Mouse (Mus musculus) kidney, postnatal 0 days (tissue): ENCODE data around the gene Klhl32. TPM values are rescaled to one million over a fixed set of nuclear protein-coding genes. Genes with fewer than 3 reads are reported as not detected.

Experiments
- ATAC-seq: fragments of 200-750 bp; cut with Nextera tagmentation; replicated peaks from 2 replicates; pipeline ENCODE4 v1.8.0; 2017; ENCODE audit warnings: low read depth, moderate number of reproducible peaks, moderate TSS enrichment, moderate library complexity; ENCODE audit not compliant: low FRiP score
- DNase-seq: peaks from one replicate; pipeline ENCODE4 v3.0.0-alpha.2; 2016; ENCODE audit warnings: low spot score
- H3K27ac ChIP-seq: fragments of 300-500 bp; sonication (generic); 2 replicates; pipeline ENCODE4 v1.5.1; 2014; ENCODE audit warnings: mild to moderate bottlenecking
- H3K27me3 ChIP-seq: fragments of 300-500 bp; sonication (generic); 2 replicates; pipeline ENCODE4 v1.6.1; 2014; ENCODE audit warnings: low read length, mixed read lengths; ENCODE audit not compliant: insufficient read depth
- H3K36me3 ChIP-seq: fragments of 300-500 bp; sonication (generic); 2 replicates; pipeline ENCODE4 v1.6.1; 2014; ENCODE audit warnings: low read length, mixed read lengths; ENCODE audit not compliant: insufficient read depth
- H3K4me1 ChIP-seq: fragments of 300-500 bp; sonication (generic); replicated peaks from 2 replicates; pipeline ENCODE4 v1.6.1; 2014; ENCODE audit warnings: antibody characterized with exemption, low read length, mixed read lengths; ENCODE audit not compliant: insufficient read depth
- H3K4me2 ChIP-seq: fragments of 300-500 bp; sonication (generic); 2 replicates; pipeline ENCODE4 v1.6.1; 2014; ENCODE audit warnings: mild to moderate bottlenecking, low read length, moderate library complexity, mixed read lengths
- H3K4me3 ChIP-seq: fragments of 300-500 bp; sonication (generic); replicated peaks from 2 replicates; pipeline ENCODE4 v1.5.1; 2014; ENCODE audit warnings: low read depth, low read length
- H3K9ac ChIP-seq: fragments of 300-500 bp; sonication (generic); 2 replicates; pipeline ENCODE4 v1.6.1; 2014; ENCODE audit warnings: low read depth, low read length
- H3K9me3 ChIP-seq: fragments of 300-500 bp; sonication (generic); replicated peaks from 2 replicates; pipeline ENCODE4 v1.6.1; 2016; ENCODE audit warnings: low read length, inconsistent platforms, mixed read lengths
- CTCF ChIP-seq: IDR thresholded peaks from 2 replicates; pipeline ENCODE4 v1.5.1; 2016; ENCODE audit warnings: antibody characterized with exemption, low read depth, mild to moderate bottlenecking, moderate library complexity
- WGBS: fragments of 180-500 bp; shearing (Covaris S2); extraction: QIAGEN DNeasy Blood & Tissue Kit; methylation state at CpG from one replicate; pipeline ENCODE4 v1.1.7; 2014; 5-methylcytosine and 5-hydroxymethylcytosine counted together
- polyA plus RNA-seq: library from polyadenylated mRNA; unstranded; fragments of >200 nt; fragmentation: Nextera tagmentation; extraction: Ambion mirVana; gene quantifications from 2 replicates; pipeline ENCODE4 v1.2.1, GENCODE M21; 2015

Klhl32 gene
- polyA plus RNA-seq, 1 experiment from 2014 or later, result 2.4 TPM

GRCm38 (mm10) chr4:24582295-24582694 lies 268.6 kb downstream of the Klhl32 start:
- no peaks in the 10 kb centered on the region for H3K9me3 ChIP-seq
- 25% methylated on average over 1 of the region's 1 CpGs for WGBS
- TF ChIP-seq CTCF, result no peak

GRCm38 (mm10) chr4:24577594-24577993 lies 273.3 kb downstream of the Klhl32 start:
- H3K27ac ChIP-seq, result no peak overlapping the region
- no peak overlapping the region for H3K4me3 ChIP-seq
- H3K9ac ChIP-seq, result no peak overlapping the region
- no peaks in the 10 kb centered on the region for H3K27me3 ChIP-seq
- no peak for ATAC-seq
- no peak for TF ChIP-seq CTCF
- H3K4me2 ChIP-seq, result no peak overlapping the region
- H3K9me3 ChIP-seq, result no peaks in the 10 kb centered on the region
- no peaks in the 10 kb centered on the region for H3K4me1 ChIP-seq
- 93% methylated on average over 5 of the region's 5 CpGs for WGBS
- DNase-seq, result no peak
- no peaks in the 10 kb centered on the region for H3K36me3 ChIP-seq

More at GRCm38 (mm10) chr4:24582295-24582694, 268.6 kb downstream of the Klhl32 start:
- no peaks in the 10 kb centered on the region for H3K27me3 ChIP-seq
- ATAC-seq, result no peak
- no peaks in the 10 kb centered on the region for H3K4me1 ChIP-seq
- no peaks in the 10 kb centered on the region for H3K36me3 ChIP-seq
- H3K4me2 ChIP-seq, result no peak overlapping the region
- no peak overlapping the region for H3K27ac ChIP-seq
- H3K4me3 ChIP-seq, result no peak overlapping the region
- no peak overlapping the region for H3K9ac ChIP-seq
- DNase-seq, result no peak

DNA sequence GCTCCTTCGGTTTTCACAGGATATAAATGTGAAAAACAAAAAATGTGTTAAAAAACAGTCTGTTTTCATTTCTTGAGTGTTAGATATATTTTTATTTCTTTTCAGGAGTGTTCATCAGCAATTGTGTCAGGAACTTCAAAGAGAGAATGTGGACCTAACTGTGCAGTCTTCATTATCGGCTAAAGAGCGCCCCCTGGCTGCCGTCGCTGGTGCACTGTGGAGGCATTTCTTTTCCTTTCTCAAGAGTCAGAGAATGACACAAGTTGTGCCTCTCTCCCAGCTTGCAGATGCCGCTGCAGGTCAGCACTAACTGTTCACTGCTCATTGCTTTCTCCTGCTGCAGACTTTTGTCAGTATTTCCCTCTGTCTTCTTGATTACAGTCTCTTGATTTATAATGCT lies 276.6 kb downstream of the Klhl32 start:
- peak; percentile 79 for DNase-seq
- H3K36me3 ChIP-seq, result no peaks in the 10 kb centered on the region
- TF ChIP-seq CTCF, result peak; percentile 95
- H3K9ac ChIP-seq, result no peak overlapping the region
- no peaks in the 10 kb centered on the region for H3K4me1 ChIP-seq
- no peaks in the 10 kb centered on the region for H3K9me3 ChIP-seq
- H3K27me3 ChIP-seq, result no peaks in the 10 kb centered on the region
- H3K27ac ChIP-seq, result no peak overlapping the region
- peak; percentile 66; the same call in 1 of the 2 replicates for ATAC-seq
- H3K4me3 ChIP-seq, result no peak overlapping the region
- WGBS, result 22% methylated on average over 6 of the region's 6 CpGs
- H3K4me2 ChIP-seq, result no peak overlapping the region

DNA sequence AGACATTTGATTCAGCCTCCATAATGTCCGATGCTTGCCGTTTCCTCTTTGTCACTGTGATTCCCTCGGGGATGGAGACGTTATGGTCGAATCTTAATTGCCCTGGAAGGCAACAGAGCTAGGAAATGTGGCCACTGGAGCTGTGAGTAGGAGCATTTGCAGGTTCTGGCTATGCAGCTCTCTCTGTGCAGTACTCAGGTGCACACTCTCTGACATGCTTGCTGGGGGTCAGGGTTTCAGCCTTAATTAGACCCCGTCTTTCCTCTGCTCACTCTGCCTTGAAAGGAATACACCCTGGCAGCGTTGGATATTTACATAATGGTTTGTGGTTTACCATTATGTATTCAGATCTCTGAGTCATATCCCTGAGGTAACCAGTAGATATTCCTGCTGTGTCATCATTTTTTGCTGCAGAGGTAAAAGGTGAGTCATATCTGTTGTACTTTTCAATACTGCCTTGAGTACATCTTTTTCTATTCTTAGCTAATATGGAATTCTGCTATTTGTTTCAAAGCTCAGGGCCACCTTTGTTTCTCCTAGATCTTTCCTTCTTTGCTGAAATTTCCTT lies 281.9 kb downstream of the Klhl32 start:
- H3K4me3 ChIP-seq, result no peak overlapping the region
- H3K9me3 ChIP-seq, result no peaks in the 10 kb centered on the region
- TF ChIP-seq CTCF, result no peak
- DNase-seq (no peak), ATAC-seq (no peak)
- no peaks in the 10 kb centered on the region for H3K4me1 ChIP-seq
- WGBS, result 74% methylated on average over 7 of the region's 7 CpGs
- no peaks in the 10 kb centered on the region for H3K36me3 ChIP-seq
- no peaks in the 10 kb centered on the region for H3K27me3 ChIP-seq
- no peak overlapping the region for H3K27ac ChIP-seq
- H3K9ac ChIP-seq, result no peak overlapping the region
- H3K4me2 ChIP-seq, result no peak overlapping the region

DNA sequence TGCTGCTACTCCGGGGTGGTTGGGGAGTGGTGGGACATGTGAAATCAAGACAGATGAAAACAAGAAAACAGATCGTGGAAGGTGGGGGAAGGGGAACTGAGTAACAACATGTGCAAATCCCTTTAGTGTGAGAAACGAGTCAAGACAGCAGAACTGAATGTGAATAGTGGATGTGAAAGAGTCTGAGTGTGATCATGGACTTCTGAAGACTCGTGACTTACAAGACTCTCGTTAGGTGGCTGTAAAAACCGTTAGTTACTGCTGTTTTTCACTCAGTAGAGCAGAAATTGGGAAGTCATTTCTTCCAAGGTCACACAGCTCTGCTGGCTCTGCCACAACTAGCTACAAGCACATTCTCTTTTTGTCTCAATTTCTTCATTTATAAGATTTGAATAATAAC lies 282.9 kb downstream of the Klhl32 start:
- no peaks in the 10 kb centered on the region for H3K36me3 ChIP-seq
- no peak for TF ChIP-seq CTCF

More for the DNA sequence above, 282.9 kb downstream of the Klhl32 start:
- no peaks in the 10 kb centered on the region for H3K4me1 ChIP-seq
- H3K4me3 ChIP-seq, result no peak overlapping the region
- H3K9me3 ChIP-seq, result no peaks in the 10 kb centered on the region
- H3K27me3 ChIP-seq, result no peaks in the 10 kb centered on the region
- H3K9ac ChIP-seq, result no peak overlapping the region
- no peak overlapping the region for H3K27ac ChIP-seq
- 66% methylated on average over 6 of the region's 6 CpGs for WGBS
- DNase-seq (no peak), ATAC-seq (no peak)
- no peak overlapping the region for H3K4me2 ChIP-seq

Other genes starting within 250 kb of the Klhl32 start
- 76.3 and 87.6 TPM in 2 replicates for gene Ndufaf4, start 47.0 kb upstream of the Klhl32 start, polyA plus RNA-seq
- 1.2 and 1.3 TPM in 2 replicates for gene Gpr63, start 115.3 kb upstream of the Klhl32 start, polyA plus RNA-seq